Mouse (Mus musculus) lung, postnatal 0 days (tissue): ENCODE measurements around the gene Kctd19.

Experiments used
- CTCF ChIP-seq: IDR thresholded peaks from 2 replicates; pipeline ENCODE4 v1.5.1; 2016; ENCODE audit warnings: antibody characterized with exemption, mild to moderate bottlenecking
- EP300 ChIP-seq: IDR thresholded peaks from 2 replicates; pipeline ENCODE4 v1.6.1; 2016; ENCODE audit warnings: antibody characterized with exemption, mild to moderate bottlenecking, control low read depth

DNA sequence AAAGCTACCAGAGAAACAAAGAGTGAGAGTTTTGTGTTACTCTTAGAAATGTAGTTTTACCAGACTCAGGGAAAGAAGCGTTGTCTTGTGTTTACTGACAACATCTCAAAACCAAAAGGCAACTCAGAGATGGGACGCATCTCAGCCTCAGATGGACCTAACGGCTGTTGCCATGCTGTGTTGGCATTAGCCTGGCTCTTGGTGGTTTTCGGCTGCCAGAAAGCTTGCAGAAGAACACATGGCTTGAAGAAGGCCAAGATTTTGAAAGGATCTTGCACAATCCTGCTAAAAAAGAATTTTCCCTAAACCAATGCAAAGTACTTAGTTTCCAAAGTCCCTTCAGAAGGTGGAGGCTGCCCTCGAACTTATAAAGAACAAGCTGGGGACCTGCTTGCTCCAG, 29.4 kb upstream of the Kctd19 start:
- no peak for TF ChIP-seq EP300
- no peak for TF ChIP-seq CTCF
